Mouse (Mus musculus): ENCODE measurements at regions not wholly inside any gene's neighbourhood (a gene's known extent, or its start where the extent isn't known, plus 50 kb on each side); places are given as distances from the start of the nearest gene placed in this dataset.

- no peak for ATAC-seq (replicated peaks; ENCODE audit: poor library complexity)
Observed at GRCm38 (mm10) chr13:31326269-31326851, 229.6 kb upstream of the Foxq1 start.

DNA sequence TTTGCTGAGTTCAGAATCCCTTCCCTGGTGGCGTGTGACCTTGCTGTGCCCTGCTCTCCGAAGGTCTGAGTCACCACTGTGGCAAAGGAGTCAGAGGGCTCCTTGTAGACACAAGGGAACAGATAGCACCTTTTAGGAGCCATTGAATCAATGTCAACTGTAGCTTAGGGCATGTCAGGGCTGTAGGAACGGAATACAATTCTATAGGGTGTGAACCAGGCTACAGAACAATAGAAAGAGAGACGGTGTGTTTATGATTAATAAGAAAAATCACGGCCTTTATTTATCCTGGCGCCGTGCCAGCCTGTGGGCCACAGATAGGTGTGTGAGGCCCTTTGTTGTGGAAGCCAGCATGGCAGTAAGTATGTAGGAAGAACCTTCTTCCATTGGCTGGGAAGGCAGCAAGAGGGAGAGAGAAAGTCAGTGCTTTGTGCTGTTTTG lies 228.4 kb upstream of the Foxq1 start:
- no peak for ATAC-seq (replicated peaks; ENCODE audit: poor library complexity)

GRCm38 (mm10) chr13:31328756-31329155 lies 227.2 kb upstream of the Foxq1 start:
- no peak for ATAC-seq (replicated peaks; ENCODE audit: poor library complexity)

DNA sequence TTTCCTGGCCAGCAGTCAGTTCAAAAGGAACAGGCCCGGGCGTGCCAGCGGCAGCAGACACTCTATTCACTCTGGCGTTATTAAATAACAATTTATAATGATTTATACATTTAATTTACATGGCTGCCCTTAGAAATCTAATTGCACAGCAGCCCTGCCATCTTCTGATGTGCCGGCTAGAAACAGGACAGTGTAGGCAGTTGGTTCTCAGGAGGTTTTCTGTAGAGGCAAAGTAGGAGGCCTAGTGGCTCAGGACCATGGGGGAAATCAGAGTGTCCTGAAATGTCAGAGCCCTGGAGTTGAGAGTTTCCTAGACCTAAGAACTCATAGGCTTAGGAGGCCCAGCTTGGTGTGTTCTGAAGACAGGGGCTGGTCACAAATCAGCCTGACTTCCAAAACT lies 225.2 kb upstream of the Foxq1 start:
- ATAC-seq (replicated peaks; ENCODE audit: poor library complexity), result no peak

- ATAC-seq (replicated peaks; ENCODE audit: poor library complexity), result no peak
Observed at GRCm38 (mm10) chr13:31334981-31335380, 221.0 kb upstream of the Foxq1 start.

- ATAC-seq (replicated peaks; ENCODE audit: poor library complexity), result no peak
Observed at GRCm38 (mm10) chr13:31337631-31338030, 218.3 kb upstream of the Foxq1 start.

DNA sequence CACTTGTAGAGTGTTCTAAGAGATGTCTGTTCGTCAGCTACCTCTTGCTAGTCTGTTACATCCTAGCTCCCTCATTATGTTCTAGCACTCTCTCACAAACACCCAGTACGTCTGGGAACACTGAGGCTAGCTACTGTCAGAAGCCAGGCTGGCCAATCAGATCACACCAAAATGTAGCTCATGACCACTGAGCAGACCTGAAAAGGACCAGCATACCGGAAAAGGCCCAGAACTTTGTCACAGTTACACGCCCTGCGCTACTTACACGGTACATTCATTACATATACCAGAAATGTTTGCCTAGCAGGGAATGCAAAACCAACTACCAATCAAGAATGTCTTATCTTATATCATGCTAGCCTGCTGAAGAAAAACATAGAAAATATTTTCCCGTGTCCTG lies 216.5 kb upstream of the Foxq1 start:
- no peak for ATAC-seq (replicated peaks; ENCODE audit: poor library complexity)

DNA sequence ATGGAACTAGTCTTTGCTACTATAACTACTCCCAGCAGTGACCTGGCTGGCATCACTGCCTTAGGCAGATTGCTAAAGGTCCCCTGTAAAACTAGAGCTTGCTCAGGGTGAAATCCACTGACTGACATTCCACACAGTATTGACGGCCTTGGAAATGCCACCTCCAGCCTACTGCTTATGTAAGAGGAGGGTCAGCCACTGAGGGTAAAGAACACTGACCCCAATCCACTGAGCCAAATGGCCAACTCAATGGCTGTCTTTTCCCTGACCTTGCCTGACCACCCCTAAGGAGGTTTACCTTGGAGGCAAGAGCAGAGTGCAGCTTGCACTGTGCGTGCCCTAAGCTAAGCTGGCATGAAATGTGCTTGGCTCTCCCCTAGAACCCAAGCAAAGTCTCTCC lies 216.0 kb upstream of the Foxq1 start:
- ATAC-seq (replicated peaks; ENCODE audit: poor library complexity), result no peak

GRCm38 (mm10) chr13:31340363-31340948 lies 215.5 kb upstream of the Foxq1 start:
- no peak for ATAC-seq (replicated peaks; ENCODE audit: poor library complexity)

DNA sequence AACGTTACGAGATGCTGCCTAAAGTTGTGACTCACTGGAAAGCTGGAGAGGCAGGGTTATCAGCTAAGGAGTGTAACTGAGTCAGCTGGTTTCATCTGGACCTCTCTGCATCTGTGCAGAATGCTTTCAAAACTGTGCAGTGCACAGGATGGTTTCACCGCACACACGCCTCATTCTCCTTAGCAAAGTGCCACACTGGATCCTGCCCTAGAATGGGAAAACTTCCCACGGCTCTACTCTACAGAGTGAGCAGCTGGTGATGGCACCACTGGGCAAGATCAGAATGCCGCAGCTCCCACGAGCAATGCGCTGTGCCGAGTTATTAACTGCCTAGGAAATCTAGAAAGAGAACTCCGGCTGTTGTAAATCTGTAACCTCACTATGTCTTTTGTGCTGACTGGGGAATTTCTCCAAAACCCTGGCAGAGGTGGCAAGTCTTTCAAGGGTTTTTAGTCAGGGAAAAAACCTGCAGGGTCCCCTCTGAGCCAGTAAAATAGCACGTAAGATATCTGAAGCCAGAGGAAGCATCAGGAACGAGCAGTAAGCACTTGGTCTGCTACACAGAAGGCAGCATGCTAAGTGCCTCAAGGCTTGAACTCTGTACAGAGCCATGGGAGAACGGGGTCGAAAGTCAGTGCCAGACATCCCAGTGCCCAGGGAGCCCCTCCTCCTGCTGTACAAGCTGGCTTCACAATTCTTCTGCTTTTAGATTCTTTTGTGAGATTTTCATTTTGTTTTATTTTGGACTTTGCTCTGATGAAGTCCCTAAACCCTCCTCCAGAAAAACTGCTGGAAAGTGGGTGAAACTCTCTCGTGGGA lies 214.4 kb upstream of the Foxq1 start:
- ATAC-seq (replicated peaks; ENCODE audit: poor library complexity), result no peak

DNA sequence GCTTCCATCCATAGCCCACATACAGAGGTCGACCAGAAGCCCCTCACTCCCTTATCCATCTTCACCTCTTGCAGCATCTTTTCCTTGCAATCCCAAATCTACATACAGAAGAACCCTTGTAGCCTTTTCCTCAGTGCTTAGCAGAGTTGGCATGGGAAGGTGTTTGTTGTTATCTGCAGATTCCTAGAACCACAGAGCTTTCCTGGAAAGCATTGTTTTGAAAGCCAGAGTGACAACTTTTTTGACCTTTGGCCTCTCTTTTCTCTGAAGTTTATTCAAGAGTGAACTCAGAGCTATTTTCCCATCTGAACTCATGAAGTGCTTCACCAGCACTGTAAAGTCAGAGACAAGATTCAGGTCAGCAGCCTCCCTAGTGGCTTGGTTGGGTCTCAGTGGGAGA lies 209.7 kb upstream of the Foxq1 start:
- ATAC-seq (replicated peaks; ENCODE audit: poor library complexity), result no peak

GRCm38 (mm10) chr13:31347000-31347399 lies 208.9 kb upstream of the Foxq1 start:
- ATAC-seq (replicated peaks; ENCODE audit: poor library complexity), result peak; percentile 88

DNA sequence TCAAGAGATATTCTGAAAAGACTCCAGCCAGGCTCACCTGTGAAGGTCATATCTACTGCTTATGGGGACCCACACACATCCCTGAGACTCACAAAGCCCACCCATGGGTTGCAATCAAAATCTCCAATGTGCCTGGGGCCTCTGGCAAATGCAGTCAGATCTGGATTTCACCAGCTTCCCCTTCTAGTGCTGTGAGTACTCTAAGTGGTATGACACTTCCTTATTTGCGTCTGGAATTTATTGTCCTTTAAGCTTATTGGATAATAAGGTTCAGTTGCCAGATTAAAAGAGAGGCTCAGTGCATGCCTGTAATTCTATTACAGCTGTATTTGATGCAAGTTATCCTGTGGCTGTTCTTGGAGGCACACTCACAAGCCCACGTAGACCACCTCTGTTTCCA lies 206.3 kb upstream of the Foxq1 start:
- peak; percentile 59 for ATAC-seq (replicated peaks; ENCODE audit: poor library complexity)

DNA sequence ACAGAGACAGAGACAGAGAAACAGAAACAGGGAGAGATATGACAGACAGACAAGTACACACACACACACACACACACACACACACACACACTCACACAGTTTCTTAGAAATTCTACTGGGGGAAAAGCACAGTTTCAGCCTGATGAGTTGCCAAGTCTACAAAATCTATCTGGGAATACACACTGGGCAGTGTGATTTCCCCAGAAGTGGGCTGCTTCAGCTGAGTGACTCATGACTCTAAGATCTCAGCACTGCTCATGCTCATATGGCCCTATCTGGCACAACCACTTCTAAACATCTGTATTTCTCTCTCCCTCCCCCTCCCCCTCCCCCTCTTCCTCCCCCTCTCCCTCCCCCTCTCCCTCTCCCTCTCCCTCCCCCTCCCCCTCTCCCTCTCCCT lies 204.5 kb upstream of the Foxq1 start:
- no peak for ATAC-seq (replicated peaks; ENCODE audit: poor library complexity)

GRCm38 (mm10) chr13:31352825-31353224 lies 203.1 kb upstream of the Foxq1 start:
- no peak for ATAC-seq (replicated peaks; ENCODE audit: poor library complexity)

DNA sequence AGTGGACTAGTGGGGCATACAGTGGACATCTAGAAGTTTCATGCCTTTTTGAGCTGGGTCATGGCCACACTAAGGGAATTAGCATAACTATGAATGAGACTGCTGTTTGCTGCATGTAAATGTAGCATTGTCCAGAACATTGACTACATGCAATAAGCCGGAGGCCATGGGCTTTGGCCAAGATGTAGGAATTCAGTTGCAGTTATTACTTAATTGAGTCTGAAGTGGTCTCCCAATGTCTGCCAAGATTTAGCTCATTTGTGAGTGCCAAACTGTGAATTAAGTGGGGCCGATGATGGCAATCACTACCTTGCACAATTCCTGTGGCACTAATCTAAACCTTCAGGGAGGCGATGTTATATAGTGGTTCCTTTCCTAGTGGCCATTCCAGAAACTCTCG lies 196.6 kb upstream of the Foxq1 start:
- no peak for ATAC-seq (replicated peaks; ENCODE audit: poor library complexity)

GRCm38 (mm10) chr13:31362386-31362785 lies 193.5 kb upstream of the Foxq1 start:
- no peak for ATAC-seq (replicated peaks; ENCODE audit: poor library complexity)

GRCm38 (mm10) chr13:31364369-31364768 lies 191.6 kb upstream of the Foxq1 start:
- no peak for ATAC-seq (replicated peaks; ENCODE audit: poor library complexity)

DNA sequence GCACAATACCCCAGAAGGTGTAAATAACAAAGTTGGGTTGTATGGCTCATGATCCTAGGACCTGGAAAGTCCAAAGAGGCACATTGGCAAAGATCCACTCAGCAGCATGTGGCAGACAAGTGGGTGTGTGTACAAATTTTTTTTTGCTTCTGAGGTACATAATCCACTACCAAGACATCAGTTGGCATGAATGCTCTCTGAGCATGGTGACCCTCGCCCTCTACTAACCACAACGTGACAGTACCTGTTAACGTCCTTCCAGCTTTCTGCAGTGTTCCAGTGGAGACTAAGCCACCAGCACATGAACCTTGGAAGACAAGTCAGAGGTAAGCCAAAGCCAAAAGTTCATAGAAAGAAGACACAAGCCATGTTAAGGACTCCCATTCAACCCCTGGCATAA lies 188.7 kb upstream of the Foxq1 start:
- no peak for ATAC-seq (replicated peaks; ENCODE audit: poor library complexity)

DNA sequence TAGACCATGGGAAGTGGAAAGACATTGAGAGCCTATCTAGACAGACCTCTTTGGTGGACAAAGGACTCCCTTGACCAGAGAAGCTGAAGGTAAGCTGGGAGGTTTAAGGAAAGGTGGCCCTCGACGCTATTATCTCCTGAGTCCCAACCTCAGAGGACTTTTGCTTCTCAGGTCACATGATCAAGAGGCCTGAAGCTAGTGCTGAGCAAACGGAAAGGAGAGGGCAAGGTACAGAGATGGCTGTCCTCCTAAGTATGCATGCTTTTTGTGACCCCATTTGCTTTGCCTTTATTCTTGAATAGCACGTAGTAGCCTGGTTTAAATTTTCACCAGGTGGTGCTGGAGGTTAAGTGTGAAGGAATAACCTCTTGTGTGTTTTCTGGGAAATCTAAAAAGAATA lies 186.8 kb upstream of the Foxq1 start:
- ATAC-seq (replicated peaks; ENCODE audit: poor library complexity), result no peak

- no peak for ATAC-seq (replicated peaks; ENCODE audit: poor library complexity)
Observed at GRCm38 (mm10) chr13:31370873-31371272, 185.1 kb upstream of the Foxq1 start.

DNA sequence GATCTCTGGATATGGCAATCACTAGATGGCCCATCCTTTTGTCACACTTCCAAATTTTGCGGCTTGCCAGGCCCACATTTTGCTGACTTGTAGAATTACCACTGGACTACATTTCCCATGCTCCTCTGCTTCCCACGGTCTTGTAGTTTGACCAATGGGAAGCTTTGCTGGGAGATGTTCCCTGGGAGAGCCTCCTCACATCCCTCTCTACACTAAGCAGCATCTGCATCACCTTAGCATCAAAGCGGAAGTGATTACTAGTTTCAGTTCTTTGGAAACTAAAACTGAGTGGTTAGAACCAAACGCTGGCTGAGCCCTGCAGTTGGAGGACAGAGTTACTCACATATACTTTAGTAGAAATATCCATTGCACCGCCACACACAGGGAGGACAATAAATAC lies 181.9 kb upstream of the Foxq1 start:
- peak; percentile 31 for ATAC-seq (replicated peaks; ENCODE audit: poor library complexity)
